Mouse (Mus musculus): ENCODE measurements around the gene Odf2l.

DNA sequence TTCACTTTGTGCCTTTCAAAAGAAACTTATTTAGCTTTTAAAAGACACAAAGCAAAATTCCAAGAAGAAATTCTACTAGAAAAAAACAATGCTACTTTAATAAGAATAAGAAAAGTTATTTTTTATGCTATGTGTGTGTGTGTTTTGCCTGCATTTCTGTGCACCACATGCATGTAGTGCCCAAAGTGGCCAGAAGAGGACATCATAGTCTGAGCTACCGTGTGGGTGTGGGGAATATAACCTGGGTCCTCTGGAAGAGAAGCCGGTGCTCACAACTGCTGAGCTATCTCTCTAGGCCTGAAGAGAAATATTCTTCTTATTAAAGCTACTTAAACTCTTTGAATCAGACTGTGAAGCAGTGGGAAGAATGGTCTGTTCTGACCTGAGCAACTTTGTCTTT lies 29.1 kb downstream of the Odf2l start:
- TF ChIP-seq GATA1 (IDR thresholded peaks at IDR 0.05; ENCODE audit: borderline replicate concordance, low read length): no peak
- TF ChIP-seq FLI1 (IDR thresholded peaks at IDR 0.05; ENCODE audit: low read length): no peak

Data from megakaryocyte, embryonic 14.5 days (primary cell).